Mouse (Mus musculus) thymus, adult 2 months (tissue): ENCODE data around the gene Gtpbp10.

Source experiments
- CTCF ChIP-seq: fragments of 200-500 bp; IDR thresholded peaks from 2 replicates; pipeline ENCODE4 v1.5.1; 2012; ENCODE audit warnings: mild to moderate bottlenecking, control low read depth, low read length, moderate library complexity, borderline replicate concordance; ENCODE audit not compliant: control insufficient read depth, poor library complexity, insufficient read depth; ENCODE audit errors: extremely low read depth
- POLR2A ChIP-seq: fragments of 200-500 bp; IDR thresholded peaks from 2 replicates; pipeline ENCODE4 v1.6.1; 2012; ENCODE audit warnings: mild to moderate bottlenecking, low read length, control low read depth, moderate library complexity; ENCODE audit not compliant: control insufficient read depth, poor library complexity, insufficient read depth; ENCODE audit errors: extremely low read depth

DNA sequence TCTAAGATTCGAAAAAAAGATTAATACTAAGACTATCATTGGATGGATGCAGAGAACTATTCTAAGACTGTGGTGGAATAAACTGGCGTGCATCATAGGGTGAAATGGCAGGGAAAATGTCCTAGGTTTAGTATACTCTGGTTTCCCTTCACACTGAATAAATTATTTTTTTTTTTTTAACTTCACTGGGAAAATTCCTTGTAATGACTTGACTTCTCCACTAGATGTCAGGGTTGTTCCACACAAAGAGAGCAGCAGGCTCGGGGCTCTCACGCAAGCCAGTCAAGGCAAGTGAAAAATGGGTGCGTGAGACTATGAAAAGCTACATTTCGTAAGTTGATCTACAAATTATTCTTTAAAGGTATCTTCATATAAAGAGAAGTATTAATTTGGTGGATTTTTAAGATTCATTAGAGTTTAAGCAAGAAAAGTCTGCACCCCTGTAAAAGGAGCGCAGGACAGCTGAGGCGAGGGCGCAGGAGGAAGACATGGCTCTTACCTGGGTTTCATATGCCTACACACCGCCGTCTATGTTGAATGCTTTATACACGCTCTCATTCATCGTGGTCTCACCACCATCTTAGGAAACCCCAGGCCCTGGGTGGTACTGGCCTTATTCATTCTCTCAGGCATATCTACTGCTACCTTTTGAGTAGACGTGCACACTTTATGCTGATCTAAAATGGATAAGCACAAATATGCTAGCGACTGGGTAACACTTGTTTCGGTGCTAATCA lies 64.9 kb downstream of the Gtpbp10 start:
- TF ChIP-seq POLR2A (no peak), CTCF (no peak)
